Mouse (Mus musculus): ENCODE results near the gene Tmpo.

Tmpo gene

DNA sequence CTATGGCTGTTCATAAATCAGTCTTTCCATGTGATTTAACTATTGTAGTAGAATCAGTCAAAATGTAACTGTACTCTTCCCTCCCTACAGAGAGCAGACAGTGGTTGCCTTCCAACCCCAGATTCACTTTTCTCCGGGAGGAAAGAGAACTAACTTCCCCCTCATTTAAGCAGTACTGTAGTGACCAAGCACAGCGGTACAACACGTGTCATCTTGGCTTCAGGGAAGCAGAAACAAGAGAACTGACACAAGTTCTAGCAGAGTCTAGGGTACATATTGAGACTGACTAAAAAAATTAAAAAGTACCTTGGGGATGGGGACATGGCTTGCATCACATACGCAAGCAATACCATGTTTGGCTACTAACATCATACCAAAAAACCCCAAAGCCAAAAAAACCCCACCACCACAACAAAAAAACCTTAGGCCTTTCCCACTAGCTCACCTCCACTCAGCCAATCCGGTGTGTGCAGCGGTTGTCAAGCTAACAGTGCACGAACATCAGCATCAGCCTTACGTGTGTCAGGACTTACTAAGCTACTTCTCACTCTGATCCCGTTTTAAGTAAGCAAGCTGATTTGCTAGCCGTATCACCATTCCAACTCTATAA lies 27.1 kb downstream of the Tmpo start:
- no peak for DNase-seq

DNA sequence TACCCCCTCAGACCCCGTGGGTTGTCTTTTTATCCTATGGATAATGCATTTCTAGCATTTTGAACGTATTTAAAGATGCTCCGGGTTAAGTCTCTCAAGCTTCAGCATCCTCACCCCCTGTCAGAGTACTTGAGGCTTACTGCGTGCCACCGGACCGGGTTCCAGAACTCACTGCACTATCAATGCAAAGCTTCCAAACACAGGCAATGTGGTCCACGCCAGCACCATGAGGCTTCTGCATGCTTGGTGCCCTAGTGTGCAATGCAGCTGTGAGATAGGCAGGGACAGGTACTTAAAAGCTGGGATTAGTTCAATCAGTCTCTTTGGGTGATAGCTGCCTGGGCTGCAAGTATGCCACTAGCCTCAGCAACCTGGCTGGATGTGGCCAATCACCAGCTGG lies 35.7 kb downstream of the Tmpo start:
- no peak for DNase-seq

DNA sequence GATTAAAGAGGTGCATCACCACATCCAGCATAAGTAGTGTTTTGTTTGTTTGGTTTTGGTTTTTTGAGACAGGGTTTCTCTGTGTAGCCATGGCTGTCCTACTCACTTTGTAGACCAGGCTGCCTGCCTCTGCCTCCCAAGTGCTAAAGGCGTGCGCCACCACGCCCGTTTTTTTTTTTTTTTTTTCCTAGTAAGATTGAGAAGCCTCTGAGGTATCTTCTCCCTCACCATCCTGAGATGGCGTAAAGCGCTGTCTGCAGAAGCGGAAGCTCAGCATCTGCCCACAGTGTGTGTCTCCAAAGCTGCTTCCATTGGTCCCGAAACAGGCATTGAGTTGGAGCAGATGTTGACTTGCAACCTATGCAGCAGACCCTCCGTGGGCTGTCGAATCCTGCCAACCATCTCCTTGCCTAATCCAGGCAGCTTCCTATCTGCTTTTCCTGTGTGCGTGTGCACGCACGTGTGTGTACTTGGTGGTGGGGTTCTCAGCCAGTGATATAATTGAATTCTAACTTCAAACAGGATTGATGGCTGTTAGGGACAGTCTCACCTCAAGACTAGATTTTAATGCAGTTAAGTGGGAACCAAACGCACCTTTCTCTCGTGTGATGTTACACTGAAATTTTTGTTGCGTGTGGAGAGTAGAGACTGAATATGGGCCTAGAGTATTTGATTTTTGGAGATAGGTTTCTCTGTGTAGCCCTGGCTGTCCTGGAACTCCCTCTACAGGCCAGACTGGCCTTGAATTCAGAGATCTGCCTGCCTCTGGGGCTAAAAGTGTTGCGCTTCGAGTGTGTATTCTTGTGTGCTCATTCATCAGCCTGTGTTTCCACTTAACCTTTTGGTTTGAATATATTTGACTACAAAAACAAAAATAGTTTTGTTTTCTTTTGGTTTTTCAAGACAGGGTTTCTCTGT lies 37.5 kb downstream of the Tmpo start:
- no peak for DNase-seq

DNA sequence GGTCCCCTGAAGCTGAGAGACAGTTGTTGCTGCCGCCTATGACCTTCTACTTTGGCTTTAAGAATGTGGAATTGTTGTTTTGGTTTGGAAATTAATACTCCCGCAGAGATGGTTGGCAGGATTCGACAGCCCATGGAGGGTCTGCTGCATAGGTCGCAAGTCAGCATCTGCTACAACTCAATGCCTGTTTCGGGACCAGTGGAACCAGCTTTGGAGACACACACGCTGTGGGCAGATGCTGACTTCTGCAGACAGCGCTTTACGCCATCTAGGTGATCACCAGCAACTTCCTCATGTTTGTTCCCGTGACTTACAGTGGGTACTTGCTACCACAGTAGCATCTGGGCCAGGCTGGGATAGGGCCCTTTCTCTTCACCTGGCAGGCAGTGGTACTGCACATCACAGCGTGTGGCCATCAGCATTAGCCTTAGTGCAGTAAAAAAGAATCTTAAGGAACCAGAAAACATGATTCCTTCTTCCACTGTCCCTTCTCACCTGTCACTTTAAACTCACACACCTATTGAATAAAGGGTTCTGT lies 38.4 kb downstream of the Tmpo start:
- peak; percentile 29 to 33 for DNase-seq

DNA sequence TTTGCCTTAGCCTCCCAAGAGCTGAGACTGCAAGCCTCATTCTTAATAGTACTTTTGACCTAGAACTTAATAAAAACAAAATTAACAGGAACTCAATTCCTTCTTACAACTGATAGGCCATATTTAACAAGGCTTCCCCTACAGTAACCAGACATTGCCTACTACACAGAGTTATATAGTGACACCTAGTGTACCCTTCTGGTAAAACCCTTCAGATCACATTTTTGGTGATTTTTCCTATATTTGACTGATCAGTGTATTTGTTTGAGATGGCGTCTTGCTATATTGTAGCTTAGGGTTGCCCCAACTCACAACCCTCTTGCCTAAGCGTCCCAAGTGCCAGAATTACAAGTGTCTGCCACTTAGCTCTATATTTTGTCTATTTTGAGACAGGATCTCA lies 39.6 kb downstream of the Tmpo start:
- peak; percentile 27 to 29 for DNase-seq

DNA sequence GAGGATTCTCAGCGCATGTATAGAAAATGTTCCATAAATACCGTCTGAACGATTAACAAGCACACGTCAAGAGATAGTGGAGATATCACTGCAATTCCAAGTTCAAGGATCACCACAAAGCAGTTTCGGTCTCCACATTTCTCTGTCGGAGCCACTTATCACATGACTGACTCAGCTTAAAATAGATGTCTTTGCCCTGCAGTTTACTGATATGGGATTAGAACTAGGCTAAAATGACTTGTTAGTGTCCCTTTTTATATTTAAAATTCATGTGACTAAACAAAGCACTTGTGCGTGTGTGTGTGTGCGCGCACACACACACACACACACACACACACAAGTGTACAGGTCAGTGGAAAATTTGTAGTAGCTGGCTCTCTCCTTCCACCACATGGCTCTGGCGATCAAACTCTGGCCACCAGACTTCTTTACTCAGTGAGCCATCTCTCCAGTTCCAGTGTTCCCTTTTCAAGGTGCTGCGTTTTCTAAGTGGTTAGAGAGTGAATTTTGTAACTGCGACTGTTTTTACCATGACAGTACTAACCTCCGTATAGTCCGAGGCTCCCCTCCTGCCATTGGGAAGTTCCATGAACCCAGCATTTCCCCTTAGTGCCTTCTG lies 41.9 kb downstream of the Tmpo start:
- no peak for DNase-seq

DNA sequence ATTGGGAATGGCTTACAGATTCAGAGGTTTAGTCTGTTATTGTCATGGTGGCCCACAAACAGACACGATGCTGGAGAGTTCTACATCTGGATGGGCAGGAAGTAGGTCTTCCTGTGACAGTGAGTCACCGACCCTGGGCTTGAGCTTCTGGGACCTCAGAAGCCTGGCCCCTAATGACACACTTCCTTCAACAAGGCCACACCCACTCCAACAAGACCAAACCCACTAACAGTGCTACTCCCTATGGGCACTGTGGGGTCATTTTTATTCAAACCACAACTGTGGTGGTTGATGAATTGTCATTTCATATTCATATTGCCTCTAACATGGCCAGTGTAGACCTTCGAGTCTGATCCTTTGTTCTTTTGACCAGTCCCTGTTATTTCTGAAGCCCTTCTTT lies 42.8 kb downstream of the Tmpo start:
- peak; percentile 49 to 59 for DNase-seq

DNA sequence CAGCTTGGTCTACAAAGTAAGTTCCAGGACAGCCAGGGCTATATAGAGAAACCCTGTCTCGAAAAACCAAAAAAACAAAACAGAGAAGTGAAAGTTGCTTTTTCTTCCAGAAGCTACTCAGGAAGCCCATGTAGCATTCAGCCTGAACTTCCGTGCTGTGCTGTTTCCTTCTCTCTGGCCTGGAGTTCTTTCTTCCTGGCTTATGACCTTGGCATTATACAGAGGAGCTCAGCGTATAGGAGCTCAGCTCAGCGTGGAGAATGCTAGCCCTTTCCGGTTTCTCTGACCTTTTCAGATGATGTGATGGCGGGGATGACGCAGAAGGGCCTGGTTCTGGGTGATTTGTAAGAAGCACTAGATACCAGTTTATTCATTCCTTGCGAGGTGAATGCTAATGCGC lies 43.7 kb downstream of the Tmpo start:
- peak; percentile 28 to 29 for DNase-seq

DNA sequence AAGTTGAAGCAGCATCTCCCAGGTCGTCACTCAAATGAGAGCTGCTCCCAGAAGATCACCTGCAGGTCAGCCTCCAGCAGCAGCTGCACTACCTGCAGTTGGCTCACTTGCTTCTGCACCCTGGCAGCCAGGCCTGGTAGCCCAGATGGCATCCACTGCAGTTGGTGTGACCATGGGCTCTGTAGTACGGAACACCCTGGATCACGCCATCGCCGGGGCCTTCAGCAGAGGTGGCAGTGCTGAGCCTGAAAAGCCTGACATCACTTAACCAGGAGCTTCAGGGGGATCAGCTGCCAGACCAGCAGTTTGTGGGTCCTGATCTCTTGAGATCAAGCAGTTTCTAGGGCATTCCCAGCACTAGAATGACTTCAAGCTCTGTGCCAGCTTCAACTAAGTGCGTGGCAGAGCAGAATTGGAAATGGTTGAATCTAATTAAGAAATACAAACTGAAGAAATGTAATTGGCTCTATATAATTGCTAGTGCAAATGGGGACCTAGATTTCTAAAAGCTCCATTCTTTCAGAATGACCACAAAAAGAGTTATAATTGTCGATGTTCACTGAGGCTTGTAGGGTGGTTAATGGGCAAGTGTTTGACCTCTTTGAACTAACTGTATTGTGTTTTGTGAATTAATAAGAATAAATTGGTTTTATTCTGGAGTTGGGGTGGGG lies 45.7 kb downstream of the Tmpo start:
- no peak for DNase-seq

DNA sequence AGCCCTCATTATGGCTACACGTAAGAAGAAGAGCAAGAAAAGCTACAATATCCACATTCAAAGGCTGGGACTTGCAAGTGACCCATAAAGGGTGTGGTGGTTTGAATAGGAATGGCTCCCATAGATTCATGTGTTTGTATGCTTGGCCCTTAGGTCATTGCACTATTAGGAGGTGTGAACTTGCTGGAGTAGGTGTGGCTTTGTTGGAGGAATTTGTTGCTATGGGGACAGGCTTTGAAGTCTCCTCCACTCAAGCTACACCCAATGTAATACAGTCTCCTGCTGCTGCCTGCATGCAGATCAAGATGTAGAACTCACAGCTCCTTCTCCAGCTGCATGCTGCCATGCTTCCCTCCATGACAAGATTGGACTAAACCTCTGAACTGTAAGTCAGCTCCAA lies 49.5 kb downstream of the Tmpo start:
- no peak for DNase-seq

DNA sequence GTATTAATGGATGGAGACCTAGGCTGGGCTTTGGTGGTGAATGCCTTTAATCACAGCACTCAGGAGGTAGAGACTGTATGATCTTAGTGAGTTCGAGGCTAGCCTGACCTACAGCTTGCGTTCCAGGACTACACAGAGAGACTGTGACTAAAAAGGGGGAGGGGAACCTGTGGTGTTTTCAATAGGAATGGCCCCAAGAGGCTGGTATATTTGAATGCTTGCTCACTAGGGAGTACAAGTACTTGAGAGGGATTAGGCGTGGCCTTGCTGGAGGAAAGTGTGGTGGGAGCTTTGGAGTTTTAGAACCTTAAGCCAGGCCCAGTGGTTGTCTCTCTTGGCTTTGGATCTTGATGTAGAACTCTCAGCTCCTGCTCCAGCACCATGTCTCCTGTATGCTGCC lies 50.3 kb downstream of the Tmpo start:
- no peak for DNase-seq

DNA sequence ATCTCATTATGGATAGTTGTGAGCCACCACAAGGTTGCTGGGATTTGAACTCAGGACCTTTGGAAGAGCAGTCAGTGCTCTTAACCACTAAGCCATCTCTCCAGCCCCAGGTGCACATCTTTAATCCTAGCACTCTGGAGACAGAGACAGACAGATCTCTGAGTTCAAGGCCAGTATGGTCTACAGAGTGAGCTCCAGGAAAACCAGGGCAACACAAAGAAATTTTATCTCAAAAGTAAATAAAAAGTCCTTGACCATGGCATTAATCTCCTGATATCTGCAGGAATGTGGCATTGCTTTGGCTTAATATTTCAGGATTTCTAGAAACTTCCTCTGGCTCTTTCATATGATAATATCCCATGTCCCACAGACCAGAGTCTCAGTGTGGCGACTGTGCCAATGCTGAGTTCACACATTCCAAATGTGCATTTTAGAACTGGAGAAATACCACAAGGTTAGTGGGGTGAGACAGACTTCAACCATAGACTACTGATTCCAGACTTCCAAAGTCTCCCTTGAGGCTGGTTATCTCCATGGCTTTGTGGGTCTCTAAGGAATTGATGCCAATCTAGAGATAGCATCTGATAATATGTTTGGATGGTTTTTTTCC lies 52.5 kb downstream of the Tmpo start:
- no peak for DNase-seq

DNA sequence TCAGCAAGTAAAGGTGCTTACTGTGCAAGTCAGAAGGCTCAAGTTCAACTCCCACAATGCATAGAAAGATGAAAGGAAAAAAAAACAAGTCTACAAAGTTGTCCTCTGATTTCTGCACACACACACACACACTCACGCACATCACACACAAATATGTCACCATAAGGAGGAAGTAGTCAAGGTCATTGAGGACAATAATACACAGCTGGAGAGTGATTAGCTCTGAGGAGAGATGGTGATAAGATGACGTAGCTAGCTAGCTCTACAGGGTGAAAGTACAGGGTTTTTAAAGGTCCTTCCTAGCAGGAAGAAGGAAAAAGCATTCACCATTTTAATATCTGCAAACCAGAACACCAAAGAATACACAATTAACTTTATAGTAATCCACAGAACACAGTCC lies 53.7 kb downstream of the Tmpo start:
- no peak for DNase-seq

DNA sequence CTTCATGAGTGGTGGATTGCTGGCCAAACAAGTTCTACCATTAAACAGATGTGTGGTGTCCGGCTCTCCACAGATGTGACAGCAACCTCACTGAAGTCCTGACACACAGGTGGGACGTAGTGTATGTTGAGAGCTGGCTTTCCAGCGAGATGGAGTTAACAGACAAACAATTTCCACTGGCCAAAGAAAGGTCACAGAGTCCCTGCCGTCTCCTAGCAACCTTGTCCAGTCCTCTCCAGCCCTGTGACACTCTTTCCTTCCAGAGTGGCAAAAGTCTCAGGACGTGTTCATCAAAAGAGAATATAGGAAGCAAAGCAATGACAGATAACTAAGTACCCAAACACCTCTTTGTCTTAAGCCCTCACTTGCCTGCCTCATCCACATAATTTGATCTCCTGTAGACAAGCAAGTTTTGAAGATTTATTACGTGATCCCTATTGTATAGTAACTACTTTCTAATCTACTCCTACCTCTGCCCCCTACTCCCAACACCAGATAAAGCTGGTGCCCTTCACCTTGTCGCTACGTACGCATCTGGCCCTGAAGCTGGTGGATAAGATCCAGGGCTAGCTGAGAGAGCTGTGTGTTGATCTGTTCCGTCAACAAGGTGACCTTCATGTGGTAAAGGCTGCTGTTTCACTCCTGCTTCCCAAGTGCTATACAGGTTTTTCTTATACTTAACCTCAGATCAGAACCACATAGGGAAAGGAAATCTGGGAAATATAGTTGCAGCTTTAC lies 54.3 kb downstream of the Tmpo start:
- DNase-seq: no peak

DNA sequence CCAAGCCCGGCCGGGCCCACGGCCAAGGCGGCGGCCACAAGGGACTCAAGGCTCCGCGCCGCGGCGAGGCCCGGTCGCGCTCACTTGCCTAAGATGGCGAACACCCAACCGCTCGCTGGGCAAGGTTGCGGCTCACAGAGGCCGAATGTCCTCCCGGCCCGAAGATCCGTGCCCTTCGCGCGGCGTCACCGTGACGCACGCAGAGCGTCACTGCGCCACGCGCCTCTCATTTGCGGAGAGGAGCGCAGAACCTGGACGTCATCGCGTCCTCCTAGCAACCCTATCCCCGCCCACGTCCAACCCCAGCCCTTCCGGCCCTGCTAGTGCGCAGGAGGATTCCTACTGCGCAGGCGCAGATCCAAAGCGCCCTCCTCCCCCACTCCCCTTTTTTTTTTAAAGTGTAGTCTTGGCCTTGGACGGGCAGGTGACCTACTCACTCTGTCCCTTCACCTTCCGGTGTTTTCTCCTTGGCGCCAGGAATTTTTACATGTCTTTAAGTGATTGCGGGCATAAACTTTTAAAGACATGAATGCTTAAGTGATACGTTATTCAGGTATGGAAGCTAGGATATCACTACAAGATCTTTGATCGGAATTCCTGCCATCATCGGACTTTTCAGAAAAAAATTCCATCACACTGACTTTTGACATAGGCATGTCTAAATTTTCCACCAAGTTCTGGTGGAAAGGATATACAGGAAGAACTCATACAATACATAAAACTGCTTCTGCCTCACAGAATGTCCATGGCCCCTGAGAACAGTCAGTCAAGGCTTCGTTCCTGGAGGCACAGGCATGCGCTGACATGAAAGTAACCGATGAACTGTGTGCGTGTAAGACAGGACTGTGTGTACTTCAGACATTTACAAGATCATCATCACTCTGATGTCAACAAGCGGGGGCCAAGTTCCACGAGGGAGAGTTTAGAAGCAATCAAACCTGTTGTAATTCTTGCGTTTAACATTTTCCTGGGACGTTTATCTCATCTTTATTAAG lies 57.0 kb downstream of the Tmpo start, which contains the start of gene Slc25a3:
Gene Slc25a3, minus strand, starts transcription at position 232 of the 995 bp plus-strand sequence.
- DNase-seq: peak; percentile 99

DNA sequence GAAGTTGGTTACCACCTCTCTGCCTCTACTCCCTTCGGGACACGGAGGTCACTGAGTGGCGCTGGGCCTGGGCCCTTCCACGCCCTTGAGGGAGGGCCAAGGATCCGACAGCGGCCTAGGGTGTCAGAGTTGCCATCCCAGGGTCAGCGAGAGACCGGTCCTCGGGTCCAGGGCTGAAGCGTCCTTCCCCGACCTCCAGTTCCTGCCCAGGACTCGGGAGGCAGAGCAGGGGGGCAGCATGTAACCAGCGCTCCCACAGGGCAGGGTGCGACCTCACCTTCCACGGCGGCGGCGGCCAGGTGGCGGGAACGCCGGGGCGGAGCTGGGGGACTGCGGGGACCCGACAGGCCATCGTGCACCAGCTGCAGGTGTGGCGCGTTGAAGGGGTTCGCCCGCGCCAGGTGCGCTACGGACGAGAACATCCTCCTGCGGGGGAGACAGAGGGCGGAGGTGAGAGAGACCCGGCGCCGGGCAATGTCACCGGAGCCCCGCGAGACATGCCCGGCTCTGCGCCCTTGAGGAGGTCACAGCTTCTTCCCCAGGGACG lies 57.8 kb downstream of the Tmpo start:
- DNase-seq: peak in 1 of 2 experiments; percentile 48

DNA sequence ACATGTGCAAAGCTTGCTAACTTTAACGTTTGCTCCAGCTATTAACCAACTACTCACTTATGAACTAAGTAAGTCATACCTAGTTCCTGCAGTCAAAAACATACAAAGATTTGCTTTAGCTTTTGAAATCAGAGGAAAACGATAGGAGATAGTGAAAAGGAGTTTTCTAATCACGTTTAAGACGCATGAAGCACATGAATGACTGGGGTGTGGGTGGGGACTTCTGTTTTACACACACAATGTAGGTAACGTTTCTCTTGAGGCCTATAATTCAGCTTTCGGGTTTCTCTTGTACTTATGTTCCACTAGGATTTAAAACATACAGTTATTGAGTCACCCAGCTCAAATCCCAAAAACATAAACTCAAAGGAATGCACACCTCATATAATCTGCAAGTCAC lies 58.5 kb downstream of the Tmpo start:
- no peak for DNase-seq

DNA sequence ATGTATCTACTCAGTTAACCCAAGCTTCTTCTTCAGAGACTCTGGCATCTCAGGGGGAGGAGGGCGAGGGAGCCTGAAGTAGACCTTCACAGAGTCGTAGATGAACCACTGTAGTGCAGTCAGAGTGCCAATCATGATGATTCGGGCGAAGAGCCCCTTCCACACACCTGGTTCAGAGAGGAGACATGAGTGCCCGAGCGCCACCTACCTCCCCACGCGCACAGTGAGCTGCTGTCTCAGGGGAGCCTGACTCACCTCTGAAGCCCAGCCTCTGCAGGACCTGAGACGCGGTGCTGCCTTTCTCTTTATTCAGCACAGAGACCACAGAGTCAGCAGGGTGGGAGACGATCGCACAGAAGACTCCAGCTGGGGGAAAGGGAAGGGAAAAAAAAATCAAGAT lies 64.2 kb downstream of the Tmpo start:
- peak in 1 of 2 experiments; percentile 13 for DNase-seq

DNA sequence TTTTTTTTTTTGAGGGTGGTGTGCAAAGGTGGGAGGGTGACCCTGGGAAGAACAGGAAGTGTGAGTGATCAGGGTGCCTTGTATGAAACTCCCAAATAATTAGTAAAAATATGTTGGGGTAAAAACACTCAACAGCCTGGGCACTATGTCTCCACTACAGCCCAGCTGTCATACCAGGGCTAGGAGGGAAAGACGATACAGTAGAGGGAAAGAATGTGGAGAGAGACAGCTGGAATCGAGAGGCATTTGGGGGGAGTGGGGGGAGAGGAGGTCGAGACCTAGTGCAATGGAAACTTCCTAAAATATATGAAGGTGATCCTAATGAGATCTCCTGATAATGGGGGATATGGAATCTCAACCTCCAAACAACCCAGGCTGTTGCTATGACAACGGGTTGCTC lies 71.3 kb downstream of the Tmpo start:
- DNase-seq: no peak

DNA sequence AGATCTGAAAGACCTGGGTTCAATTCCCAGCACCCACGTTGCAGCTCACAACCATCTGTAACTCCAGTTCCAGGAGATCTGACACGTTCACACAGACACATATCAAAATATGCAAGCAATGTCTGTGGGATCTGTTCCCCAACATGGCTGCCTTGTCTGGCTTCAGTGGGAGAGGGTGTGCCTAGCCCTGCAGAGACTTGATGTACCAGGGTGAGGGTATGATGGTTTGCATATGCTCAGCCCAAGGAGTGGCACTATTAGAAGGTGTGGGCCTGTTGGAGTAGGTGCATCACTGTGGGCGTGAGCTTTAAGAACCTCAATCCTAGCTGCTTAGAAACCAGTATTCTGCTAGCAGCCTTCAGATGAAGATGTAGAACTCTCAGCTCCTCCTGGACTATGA lies 75.1 kb downstream of the Tmpo start:
- no peak for DNase-seq

All from B cell, adult 2 months (primary cell).